Mouse (Mus musculus) liver, postnatal 0 days (tissue): ENCODE data around the gene Pdzd11. TPM values are rescaled to one million over a fixed set of nuclear protein-coding genes. Genes with fewer than 3 reads are reported as not detected.

Source experiments
- ATAC-seq: fragments of 200-750 bp; cut with Nextera tagmentation; 2 replicates; pipeline ENCODE4 v1.8.0; 2017; ENCODE audit warnings: mild to moderate bottlenecking, moderate library complexity
- DNase-seq: peaks from one replicate; pipeline ENCODE4 v3.0.0-alpha.2; 2016
- H3K27ac ChIP-seq: fragments of 300-500 bp; sonication (generic); 2 replicates; pipeline ENCODE4 v1.5.1; 2014; ENCODE audit warnings: antibody characterized with exemption, moderate library complexity, mild to moderate bottlenecking, low read depth
- H3K27me3 ChIP-seq: fragments of 300-500 bp; sonication (generic); 2 replicates; pipeline ENCODE4 v1.6.1; 2014; ENCODE audit warnings: low read length, control low read depth, mixed read lengths; ENCODE audit not compliant: insufficient read depth
- H3K36me3 ChIP-seq: fragments of 300-500 bp; sonication (generic); replicated peaks from 2 replicates; pipeline ENCODE4 v1.6.1; 2014; ENCODE audit warnings: mild to moderate bottlenecking, control low read depth, low read length, moderate library complexity, mixed read lengths; ENCODE audit not compliant: insufficient read depth
- H3K4me1 ChIP-seq: fragments of 300-500 bp; sonication (generic); 2 replicates; pipeline ENCODE4 v1.6.1; 2014; ENCODE audit warnings: antibody characterized with exemption, mild to moderate bottlenecking, control low read depth; ENCODE audit not compliant: insufficient read depth
- H3K4me2 ChIP-seq: fragments of 300-500 bp; sonication (generic); 2 replicates; pipeline ENCODE4 v1.6.1; 2014; ENCODE audit warnings: low read depth, mild to moderate bottlenecking, low read length, moderate library complexity, mixed read lengths
- H3K4me3 ChIP-seq: fragments of 300-500 bp; sonication (generic); 2 replicates; pipeline ENCODE4 v1.5.1; 2014; ENCODE audit warnings: low read depth, low read length
- H3K9ac ChIP-seq: fragments of 300-500 bp; sonication (generic); replicated peaks from 2 replicates; pipeline ENCODE4 v1.6.1; 2014; ENCODE audit warnings: mild to moderate bottlenecking, moderate library complexity
- H3K9me3 ChIP-seq: fragments of 300-500 bp; sonication (generic); 2 replicates; pipeline ENCODE4 v1.6.1; 2016; ENCODE audit warnings: mild to moderate bottlenecking, control low read depth, low read length, mixed read lengths
- CTCF ChIP-seq: sonication (generic); IDR thresholded peaks from 2 replicates; pipeline ENCODE4 v1.5.1; 2016; ENCODE audit warnings: antibody characterized with exemption, low read depth
- EP300 ChIP-seq: IDR thresholded peaks from 2 replicates; pipeline ENCODE4 v1.6.1; 2016; ENCODE audit warnings: antibody characterized with exemption, low read depth, mild to moderate bottlenecking
- WGBS: fragments of 180-500 bp; shearing (Covaris S2); extraction: QIAGEN DNeasy Blood & Tissue Kit; methylation state at CpG from one replicate; pipeline ENCODE4 v1.1.7; 2014; ENCODE audit not compliant: insufficient replicate concordance; 5-methylcytosine and 5-hydroxymethylcytosine counted together
- polyA plus RNA-seq: library from polyadenylated mRNA; unstranded; fragments of >200 nt; fragmentation: Nextera tagmentation; extraction: Ambion mirVana; gene quantifications from 2 replicates; pipeline ENCODE4 v1.2.1, GENCODE M21; 2015

The Pdzd11 gene
- 40.0 and 40.2 TPM in 2 replicates for polyA plus RNA-seq

- TF ChIP-seq EP300 (no peak), CTCF (no peak)
- H3K4me1 ChIP-seq = 0 out of 2 replicates have a peak, but pooled peaks cover 2% of the 10 kb centered on the region
- no peaks in the 10 kb centered on the region for H3K27me3 ChIP-seq
- H3K9ac ChIP-seq = peak within 1 kb of the TSS; percentile 82
- peaks cover 16% of the 10 kb centered on the region for H3K36me3 ChIP-seq
- peak within 1 kb of the TSS; percentile 79 for H3K4me2 ChIP-seq
- peak within 1 kb of the TSS; percentile 75 for H3K27ac ChIP-seq
- DNase-seq (peak; percentile 92), ATAC-seq (peak; percentile 99)
- no peaks in the 10 kb centered on the region for H3K9me3 ChIP-seq
- H3K4me3 ChIP-seq = peak within 1 kb of the TSS; percentile 79
- 22% methylated on average over 62 of the region's 62 CpGs for WGBS
Observed at GRCm38 (mm10) chrX:100625802-100626793, at the start of gene Pdzd11. TSS of gene Pdzd11 (minus strand) at chrX:100626568.

GRCm38 (mm10) chrX:100664825-100665224 is 38.5 kb upstream of the Pdzd11 start:
- H3K4me2 ChIP-seq = no peak overlapping the region
- no peak for ATAC-seq

GRCm38 (mm10) chrX:100652848-100653247 is 26.5 kb upstream of the Pdzd11 start:
- no peak for ATAC-seq
- no peaks in the 10 kb centered on the region for H3K9me3 ChIP-seq
- no peak overlapping the region for H3K4me2 ChIP-seq
- no peaks in the 10 kb centered on the region for H3K4me1 ChIP-seq
- TF ChIP-seq EP300 (no peak), CTCF (0 out of 2 replicates have a peak, but pooled peaks have one; percentile 30)
- no peak overlapping the region for H3K27ac ChIP-seq
- DNase-seq = no peak
- no peak overlapping the region for H3K4me3 ChIP-seq
- peaks cover 3% of the 10 kb centered on the region; the same call in 1 of the 2 replicates for H3K36me3 ChIP-seq
- H3K9ac ChIP-seq = no peak overlapping the region
- H3K27me3 ChIP-seq = no peaks in the 10 kb centered on the region

More at GRCm38 (mm10) chrX:100664825-100665224, 38.5 kb upstream of the Pdzd11 start:
- H3K9me3 ChIP-seq = no peaks in the 10 kb centered on the region
- H3K9ac ChIP-seq = no peak overlapping the region
- no peak for DNase-seq
- H3K4me3 ChIP-seq = no peak overlapping the region
- H3K4me1 ChIP-seq = no peaks in the 10 kb centered on the region
- WGBS = 84% methylated on average over 2 of the region's 2 CpGs
- no peak overlapping the region for H3K27ac ChIP-seq
- no peaks in the 10 kb centered on the region for H3K27me3 ChIP-seq
- no peak for TF ChIP-seq CTCF
- H3K36me3 ChIP-seq = peaks cover 6% of the 10 kb centered on the region

- Histone ChIP-seq H3K9ac (no peak overlapping the region), H3K4me1 (no peaks in the 10 kb centered on the region), H3K4me2 (no peak overlapping the region), H3K27me3 (no peaks in the 10 kb centered on the region), H3K9me3 (no peaks in the 10 kb centered on the region), H3K36me3 (0 out of 2 replicates have a peak, but pooled peaks cover 10% of the 10 kb centered on the region), H3K27ac (no peak overlapping the region), H3K4me3 (no peak overlapping the region)
- WGBS = 60% methylated on average over 8 of the region's 8 CpGs
- TF ChIP-seq CTCF (no peak), EP300 (no peak)
- ATAC-seq = no peak
- DNase-seq = no peak
Observed at GRCm38 (mm10) chrX:100638477-100638876, 12.1 kb upstream of the Pdzd11 start.

- no peak for TF ChIP-seq EP300
- ATAC-seq (no peak), DNase-seq (no peak)
- no peaks in the 10 kb centered on the region for H3K27me3 ChIP-seq
- no peak overlapping the region for H3K27ac ChIP-seq
- 0 out of 2 replicates have a peak, but pooled peaks cover 2% of the 10 kb centered on the region for H3K4me1 ChIP-seq
- WGBS = 71% methylated on average over 2 of the region's 2 CpGs
- H3K4me2 ChIP-seq = 0 out of 2 replicates have a peak overlapping the region, but pooled peaks have one; percentile 3
- H3K9ac ChIP-seq = no peak overlapping the region
- peaks cover 6% of the 10 kb centered on the region; the same call in 1 of the 2 replicates for H3K36me3 ChIP-seq
- no peaks in the 10 kb centered on the region for H3K9me3 ChIP-seq
- H3K4me3 ChIP-seq = no peak overlapping the region
Observed at GRCm38 (mm10) chrX:100629076-100629475, 2.7 kb upstream of the Pdzd11 start.

GRCm38 (mm10) chrX:100625546-100625801 is 894 bp downstream of the Pdzd11 start, which contains the start of gene Kif4:
TSS of gene Kif4 (plus strand) at chrX:100625737.
- H3K4me2 ChIP-seq = peak within 1 kb of the TSS; percentile 79

More at GRCm38 (mm10) chrX:100625546-100625801, 894 bp downstream of the Pdzd11 start, which contains the start of gene Kif4:
- Histone ChIP-seq H3K4me3 (peak within 1 kb of the TSS; percentile 79), H3K4me1 (0 out of 2 replicates have a peak, but pooled peaks cover 2% of the 10 kb centered on the region), H3K36me3 (peaks cover 16% of the 10 kb centered on the region), H3K9ac (peak within 1 kb of the TSS; percentile 82), H3K27me3 (no peaks in the 10 kb centered on the region), H3K9me3 (no peaks in the 10 kb centered on the region), H3K27ac (peak within 1 kb of the TSS; percentile 75)
- DNase-seq = no peak
- 18% methylated on average over 3 of the region's 3 CpGs for WGBS
- no peak for ATAC-seq
- TF ChIP-seq EP300 (no peak), CTCF (no peak)
